Mouse (Mus musculus) neural tube, embryonic 11.5 days (tissue): ENCODE measurements at regions not wholly inside any gene's neighbourhood (a gene's known extent, or its start where the extent isn't known, plus 50 kb on each side); places are given as distances from the start of the nearest gene placed in this dataset.

Experiments used
- ATAC-seq: fragments of 200-750 bp; cut with Nextera tagmentation; 2 replicates; pipeline ENCODE4 v1.8.0; 2017; ENCODE audit warnings: moderate number of reproducible peaks, mild to moderate bottlenecking, moderate TSS enrichment, moderate library complexity; ENCODE audit not compliant: insufficient read depth, low FRiP score, low TSS enrichment
- DNase-seq: peaks from one replicate; pipeline ENCODE4 v3.0.0-alpha.2; 2015; ENCODE audit warnings: low spot score
- H3K27ac ChIP-seq: fragments of 300-500 bp; sonication (generic); 2 replicates; pipeline ENCODE4 v1.5.1; 2014; ENCODE audit warnings: low read depth, mild to moderate bottlenecking, low read length
- H3K27me3 ChIP-seq: fragments of 300-500 bp; sonication (generic); 2 replicates; pipeline ENCODE4 v1.6.1; 2014; ENCODE audit warnings: mild to moderate bottlenecking, low read length, mixed read lengths; ENCODE audit not compliant: control insufficient read depth, insufficient read depth
- H3K36me3 ChIP-seq: fragments of 300-500 bp; sonication (generic); 2 replicates; pipeline ENCODE4 v1.6.1; 2014; ENCODE audit warnings: mild to moderate bottlenecking, low read length, moderate library complexity, mixed read lengths; ENCODE audit not compliant: control insufficient read depth, insufficient read depth
- H3K4me1 ChIP-seq: fragments of 300-500 bp; sonication (generic); 2 replicates; pipeline ENCODE4 v1.6.1; 2014; ENCODE audit warnings: low read length, mixed read lengths; ENCODE audit not compliant: control insufficient read depth, insufficient read depth
- H3K4me2 ChIP-seq: fragments of 300-500 bp; sonication (generic); 2 replicates; pipeline ENCODE4 v1.6.1; 2014; ENCODE audit warnings: low read depth, mild to moderate bottlenecking, moderate library complexity
- H3K4me3 ChIP-seq: fragments of 300-500 bp; sonication (generic); 2 replicates; pipeline ENCODE4 v1.5.1; 2014; ENCODE audit warnings: low read depth, low read length
- H3K9ac ChIP-seq: fragments of 300-500 bp; sonication (generic); 2 replicates; pipeline ENCODE4 v1.6.1; 2014; ENCODE audit warnings: mild to moderate bottlenecking, low read length
- H3K9me3 ChIP-seq: fragments of 300-500 bp; sonication (generic); 2 replicates; pipeline ENCODE4 v1.6.1; 2016; ENCODE audit warnings: low read length; ENCODE audit not compliant: control insufficient read depth
- WGBS: fragments of 180-500 bp; shearing (Covaris S2); extraction: QIAGEN DNeasy Blood & Tissue Kit; methylation state at CpG from one replicate; pipeline ENCODE4 v1.1.7; 2014; 5-methylcytosine and 5-hydroxymethylcytosine counted together

DNA sequence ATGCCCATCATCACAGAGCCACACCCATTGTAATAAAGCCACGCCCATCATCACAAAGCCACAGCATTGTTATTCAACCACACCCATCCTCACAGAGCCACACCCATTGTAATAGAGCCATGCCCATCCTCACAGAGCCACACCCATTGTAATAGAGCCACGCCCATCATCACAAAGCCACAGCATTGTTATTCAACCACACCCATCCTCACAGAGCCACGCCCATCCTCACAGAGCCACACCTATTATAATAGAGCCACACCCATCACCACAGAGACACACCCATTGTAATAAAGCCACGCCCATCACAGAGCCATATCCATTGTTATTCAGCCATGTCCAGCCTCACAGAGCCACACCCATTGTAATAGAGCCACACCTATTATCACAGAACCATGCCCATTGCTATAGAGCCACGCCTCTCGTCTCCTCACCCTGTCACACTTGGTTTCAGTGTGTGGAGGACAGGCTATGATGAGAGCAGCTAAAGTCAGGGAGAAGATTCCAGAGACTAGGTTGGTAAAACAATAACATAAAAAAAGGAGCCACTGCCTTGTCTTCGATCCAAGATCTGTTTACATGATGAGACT, 85.6 kb downstream of the Gxylt1 start:
- H3K27me3 ChIP-seq, result no peaks in the 10 kb centered on the region
- ATAC-seq (no peak), DNase-seq (no peak)
- no peak overlapping the region for H3K4me2 ChIP-seq
- no peaks in the 10 kb centered on the region for H3K9me3 ChIP-seq
- no peaks in the 10 kb centered on the region for H3K36me3 ChIP-seq
- no peak overlapping the region for H3K9ac ChIP-seq
- 86% methylated on average over 7 of the region's 7 CpGs for WGBS
- H3K4me1 ChIP-seq, result no peaks in the 10 kb centered on the region
- H3K27ac ChIP-seq, result no peak overlapping the region
- no peak overlapping the region for H3K4me3 ChIP-seq

DNA sequence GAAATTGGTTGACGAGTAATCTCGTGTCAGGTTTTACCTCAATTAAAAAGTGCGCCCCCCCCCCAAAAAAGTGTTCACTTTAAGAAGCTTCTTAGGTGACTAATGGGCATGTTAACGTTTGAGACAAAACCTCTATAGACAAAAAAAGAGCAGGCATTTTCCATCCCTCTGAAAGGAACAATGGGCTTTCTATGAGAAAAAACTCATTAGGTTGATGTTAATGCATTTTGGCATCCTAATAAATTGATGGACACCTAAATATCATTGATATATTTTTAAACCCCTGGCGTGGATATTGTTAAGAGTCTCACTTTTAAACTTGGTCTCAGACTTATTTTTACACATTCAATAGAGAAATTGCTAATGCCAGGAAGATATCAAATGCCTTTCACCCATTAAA, 98.8 kb downstream of the Gxylt1 start:
- 87% methylated on average over 5 of the region's 5 CpGs for WGBS
- H3K36me3 ChIP-seq, result no peaks in the 10 kb centered on the region
- no peaks in the 10 kb centered on the region for H3K27me3 ChIP-seq
- H3K27ac ChIP-seq, result no peak overlapping the region
- no peak overlapping the region for H3K4me2 ChIP-seq
- H3K9ac ChIP-seq, result no peak overlapping the region
- DNase-seq (no peak), ATAC-seq (no peak)
- no peaks in the 10 kb centered on the region for H3K9me3 ChIP-seq
- H3K4me1 ChIP-seq, result no peaks in the 10 kb centered on the region
- no peak overlapping the region for H3K4me3 ChIP-seq

- Histone ChIP-seq H3K9me3 (no peaks in the 10 kb centered on the region), H3K27me3 (no peaks in the 10 kb centered on the region), H3K4me2 (no peak overlapping the region), H3K4me3 (no peak overlapping the region), H3K36me3 (no peaks in the 10 kb centered on the region), H3K27ac (no peak overlapping the region), H3K9ac (no peak overlapping the region), H3K4me1 (no peaks in the 10 kb centered on the region)
- 85% methylated on average over 3 of the region's 3 CpGs for WGBS
- DNase-seq, result no peak
- ATAC-seq, result no peak
Measured at GRCm38 (mm10) chr15:93168784-93169183, 106.2 kb downstream of the Gxylt1 start.

DNA sequence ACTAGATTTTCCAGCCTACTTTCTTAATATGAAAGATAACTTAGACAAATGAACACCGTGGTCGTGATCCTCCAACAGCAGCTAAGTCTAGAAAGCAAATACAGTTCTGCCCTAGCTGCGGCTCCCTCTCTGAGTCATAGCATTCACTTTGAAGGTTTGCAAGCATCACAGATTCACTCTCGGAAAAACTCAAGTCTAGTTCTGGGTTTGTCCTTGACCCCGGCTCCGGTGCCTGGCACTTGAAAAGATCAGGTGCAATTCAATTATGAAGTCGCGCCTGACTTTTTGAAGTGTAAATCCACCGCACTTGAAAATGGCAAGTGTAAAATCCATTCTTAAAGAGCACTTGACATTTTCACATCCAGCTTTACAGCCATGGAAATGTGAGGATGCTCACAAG, 107.5 kb downstream of the Gxylt1 start:
- H3K27me3 ChIP-seq, result no peaks in the 10 kb centered on the region
- ATAC-seq, result no peak
- H3K4me3 ChIP-seq, result no peak overlapping the region
- no peaks in the 10 kb centered on the region for H3K4me1 ChIP-seq
- WGBS, result 88% methylated on average over 9 of the region's 9 CpGs
- H3K9me3 ChIP-seq, result no peaks in the 10 kb centered on the region
- H3K27ac ChIP-seq, result no peak overlapping the region
- DNase-seq, result no peak
- no peak overlapping the region for H3K9ac ChIP-seq
- no peaks in the 10 kb centered on the region for H3K36me3 ChIP-seq
- no peak overlapping the region for H3K4me2 ChIP-seq

DNA sequence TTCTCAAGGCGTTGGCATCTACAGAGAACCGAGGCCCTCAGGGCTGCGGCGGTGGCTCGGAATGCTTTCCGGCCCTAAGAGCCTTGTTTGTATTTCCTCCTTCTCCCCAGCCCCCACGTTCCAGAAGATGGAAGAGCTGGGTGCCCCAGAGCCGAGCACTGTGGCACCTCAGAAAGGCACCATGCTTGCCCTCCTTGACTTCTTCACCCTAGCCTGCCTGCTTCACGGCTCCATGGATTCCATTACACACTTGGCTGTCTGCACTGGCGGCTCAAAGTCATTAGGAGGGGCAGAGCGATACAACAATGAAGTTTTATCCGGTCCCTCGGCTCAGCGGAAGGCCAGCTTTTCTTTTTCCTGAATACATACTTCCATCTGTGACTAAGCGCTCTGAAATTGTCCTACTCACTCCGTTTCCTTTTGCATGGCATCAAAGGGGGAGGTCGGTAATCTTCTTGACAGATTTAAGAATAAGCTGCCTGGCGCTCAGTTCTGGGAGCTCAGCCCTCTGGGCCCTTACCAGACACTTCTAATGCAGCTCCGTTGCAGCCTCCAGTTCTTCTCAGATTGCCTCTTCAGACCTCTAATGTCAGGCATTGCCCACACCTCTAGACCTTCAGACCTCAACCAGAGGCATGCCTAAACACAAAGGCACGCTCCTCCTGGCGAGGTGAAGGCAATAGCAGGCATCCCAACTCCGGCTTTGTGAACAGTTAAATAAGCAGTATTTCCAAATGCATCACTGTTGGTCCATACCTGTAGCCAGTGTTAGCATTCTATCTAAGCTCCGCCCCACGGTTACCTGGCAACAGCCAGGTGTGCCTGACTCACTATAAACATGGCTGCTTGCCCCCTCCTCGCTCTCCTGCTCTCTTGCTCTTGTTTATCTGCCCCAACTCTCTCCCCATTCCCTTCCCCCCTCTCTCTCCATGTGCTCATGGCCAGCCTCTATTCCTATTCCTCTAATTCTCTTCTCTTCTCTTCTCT, 112.8 kb downstream of the Gxylt1 start:
- DNase-seq (peak; percentile 47), ATAC-seq (no peak; the same call in 1 of the 2 replicates)
- Histone ChIP-seq H3K27me3 (no peaks in the 10 kb centered on the region), H3K4me3 (no peak overlapping the region), H3K9me3 (no peaks in the 10 kb centered on the region), H3K27ac (no peak overlapping the region), H3K9ac (no peak overlapping the region), H3K36me3 (no peaks in the 10 kb centered on the region), H3K4me2 (no peak overlapping the region), H3K4me1 (no peaks in the 10 kb centered on the region)
- 61% methylated on average over 25 of the region's 25 CpGs for WGBS

DNA sequence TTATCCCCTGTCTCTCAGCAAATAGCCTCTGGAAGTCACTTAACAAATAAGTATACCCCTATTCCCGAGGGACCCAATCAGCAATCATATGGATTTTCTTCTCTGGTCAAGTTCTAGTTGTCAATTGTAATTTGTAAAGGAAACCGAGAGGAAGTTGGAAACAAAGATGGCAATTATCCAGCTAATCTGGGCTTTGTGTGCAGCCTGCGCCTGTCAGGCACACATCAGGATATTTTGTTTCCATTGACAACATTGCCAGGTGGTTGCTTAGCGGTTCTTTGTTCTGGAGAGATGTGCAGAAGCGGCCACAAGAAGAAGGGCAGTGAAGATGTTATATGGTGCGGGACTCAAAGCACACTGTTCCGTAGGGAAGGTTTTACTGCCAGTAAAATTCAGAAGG, 113.7 kb downstream of the Gxylt1 start:
- Histone ChIP-seq H3K4me2 (no peak overlapping the region), H3K9me3 (no peaks in the 10 kb centered on the region), H3K36me3 (no peaks in the 10 kb centered on the region), H3K4me3 (no peak overlapping the region), H3K27me3 (no peaks in the 10 kb centered on the region), H3K9ac (no peak overlapping the region), H3K27ac (no peak overlapping the region), H3K4me1 (no peaks in the 10 kb centered on the region)
- no peak for DNase-seq
- WGBS, result 76% methylated on average over 7 of the region's 7 CpGs
- no peak for ATAC-seq

DNA sequence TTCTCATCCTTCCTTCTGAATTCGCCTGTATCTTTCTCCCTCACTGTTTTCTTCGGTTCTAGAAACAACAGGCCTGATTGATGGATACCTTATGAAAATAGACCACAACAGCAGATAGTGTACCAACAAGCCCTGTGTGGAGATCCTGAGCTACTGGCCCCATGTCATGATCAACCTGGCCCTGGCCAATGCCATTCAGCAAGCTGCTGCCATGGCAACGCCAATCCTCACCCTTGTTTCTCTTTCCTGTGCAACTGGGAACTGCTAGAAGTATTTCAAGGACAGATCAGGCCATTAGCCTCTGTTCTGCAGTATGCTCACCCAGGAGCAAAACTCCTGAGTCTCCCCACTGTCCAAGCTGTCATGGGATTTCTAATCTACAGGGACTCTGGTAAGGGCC, 119.2 kb downstream of the Gxylt1 start:
- Histone ChIP-seq H3K4me2 (no peak overlapping the region), H3K4me1 (no peaks in the 10 kb centered on the region), H3K4me3 (no peak overlapping the region), H3K27ac (no peak overlapping the region), H3K9ac (no peak overlapping the region), H3K9me3 (no peaks in the 10 kb centered on the region), H3K36me3 (no peaks in the 10 kb centered on the region), H3K27me3 (no peaks in the 10 kb centered on the region)
- DNase-seq, result no peak
- WGBS, result 86% methylated on average over 3 of the region's 3 CpGs
- no peak for ATAC-seq

GRCm38 (mm10) chr15:93154022-93154421, 121.0 kb downstream of the Gxylt1 start:
- 59% methylated on average over 4 of the region's 4 CpGs for WGBS
- H3K4me1 ChIP-seq, result no peaks in the 10 kb centered on the region

DNA sequence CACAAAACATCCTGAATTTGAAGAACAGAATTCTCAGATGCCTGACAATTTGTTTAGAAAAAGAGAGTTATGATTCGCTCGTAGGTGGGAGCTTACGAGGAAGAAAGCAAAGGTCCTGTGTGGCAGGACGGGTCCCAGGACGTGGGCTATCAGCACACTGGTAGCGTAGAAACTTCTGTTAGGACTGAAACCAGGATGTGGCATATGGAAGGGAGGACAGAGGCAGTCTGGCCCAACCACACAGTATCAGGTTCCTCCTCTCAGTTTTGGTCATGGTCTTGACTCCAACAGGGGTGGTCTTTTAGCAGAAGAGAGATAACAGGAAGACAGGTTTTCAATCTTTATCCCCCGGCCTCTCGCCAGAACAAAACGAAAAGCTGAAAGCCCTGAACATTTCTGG, 130.1 kb downstream of the Gxylt1 start:
- H3K9ac ChIP-seq, result no peak overlapping the region
- no peaks in the 10 kb centered on the region for H3K9me3 ChIP-seq
- no peaks in the 10 kb centered on the region for H3K36me3 ChIP-seq
- H3K4me2 ChIP-seq, result no peak overlapping the region
- H3K4me3 ChIP-seq, result no peak overlapping the region
- DNase-seq, result no peak
- ATAC-seq, result no peak
- 87% methylated on average over 9 of the region's 9 CpGs for WGBS
- H3K27me3 ChIP-seq, result no peaks in the 10 kb centered on the region
- no peaks in the 10 kb centered on the region for H3K4me1 ChIP-seq
- H3K27ac ChIP-seq, result no peak overlapping the region

More at GRCm38 (mm10) chr15:93154022-93154421, 121.0 kb downstream of the Gxylt1 start:
- ATAC-seq, result no peak
- H3K9ac ChIP-seq, result no peak overlapping the region
- no peak overlapping the region for H3K27ac ChIP-seq
- DNase-seq, result no peak
- no peak overlapping the region for H3K4me2 ChIP-seq
- H3K9me3 ChIP-seq, result no peaks in the 10 kb centered on the region
- H3K4me3 ChIP-seq, result no peak overlapping the region
- no peaks in the 10 kb centered on the region for H3K36me3 ChIP-seq
- no peaks in the 10 kb centered on the region for H3K27me3 ChIP-seq
